Mouse (Mus musculus): ENCODE measurements around the gene B4galnt4. TPM values are rescaled to one million over a fixed set of nuclear protein-coding genes. Genes with fewer than 3 reads are reported as not detected.

B4galnt4 gene
- 154 and 158 TPM in 2 replicates for polyA plus RNA-seq (2012; rRNA removed)

GRCm38 (mm10) chr7:141060426-141061242 lies at the start of gene B4galnt4:
Gene B4galnt4, plus strand, starts transcription at chr7:141061104.

GRCm38 (mm10) chr7:141017824-141018223 lies 43.1 kb upstream of the B4galnt4 start, which contains the start of gene Ifitm6:
Gene Ifitm6, minus strand, starts transcription at chr7:141017924.

GRCm38 (mm10) chr7:141028831-141029230 lies 32.1 kb upstream of the B4galnt4 start, which contains the start of gene Gm17387:
Gene Gm17387, plus strand, starts transcription at chr7:141029131.

DNA sequence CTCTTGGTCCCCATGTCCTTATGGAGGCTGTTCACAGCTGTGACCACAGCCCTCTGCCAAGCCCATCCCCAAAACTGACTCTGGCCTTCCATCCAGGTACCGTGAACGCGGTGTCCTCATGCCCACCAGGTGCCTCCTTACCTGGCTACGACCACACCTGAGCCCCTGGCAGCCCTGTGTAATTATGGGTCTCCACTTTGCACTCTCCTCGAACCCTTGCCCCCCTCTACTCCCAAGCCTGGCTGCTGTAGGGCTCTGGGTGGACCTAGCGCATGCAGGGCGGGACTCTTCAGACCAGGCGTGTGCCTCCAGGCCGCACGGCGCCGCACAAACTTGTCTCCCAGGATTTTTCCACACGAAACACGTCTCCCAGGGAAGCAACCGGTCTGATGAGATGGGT lies 16.9 kb downstream of the B4galnt4 start, which contains the start of gene Pkp3:
Gene Pkp3, plus strand, starts transcription at position 378 of the 400 bp plus-strand sequence.

GRCm38 (mm10) chr7:141099911-141100691 lies 39.2 kb downstream of the B4galnt4 start, which contains the start of gene Sigirr:
Gene Sigirr, minus strand, starts transcription at chr7:141100572.

DNA sequence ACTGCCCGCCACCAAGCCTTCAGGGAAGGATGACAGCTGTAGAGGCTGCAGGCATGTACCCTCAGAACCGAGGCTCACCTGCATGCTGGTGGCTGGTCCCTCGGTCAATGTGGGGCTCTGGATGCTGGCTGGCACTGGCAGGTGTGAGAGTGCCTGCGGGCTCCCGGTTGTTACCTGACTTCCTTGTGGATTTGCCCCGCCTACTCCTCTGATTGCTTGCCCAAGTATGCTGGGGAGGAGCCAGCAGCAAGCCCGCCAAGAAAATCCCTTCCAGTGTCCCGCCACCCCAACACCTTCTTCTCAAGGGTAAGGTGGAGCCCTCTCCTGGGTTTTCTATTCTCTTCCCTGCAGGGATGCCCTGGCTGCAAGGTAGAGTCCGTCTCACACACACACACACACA lies 56.7 kb downstream of the B4galnt4 start, which contains the start of gene Ano9:
Gene Ano9, minus strand, starts transcription at position 171 of the 400 bp plus-strand sequence.

Other genes with a start within 250 kb of the B4galnt4 start
- 9.1 and 11.1 TPM in 2 replicates for gene Zfp941, start 238.9 kb upstream of the B4galnt4 start, polyA plus RNA-seq (2012; rRNA removed)
- gene Urah, start 226.1 kb upstream of the B4galnt4 start, polyA plus RNA-seq (2012; rRNA removed) = 0.07 and 0.84 TPM in 2 replicates
- gene Scgb1c1, start 215.6 kb upstream of the B4galnt4 start, polyA plus RNA-seq (2012; rRNA removed) = not detected in 2 replicates
- 0.05 TPM in 2 replicates for gene Odf3, start 213.3 kb upstream of the B4galnt4 start, polyA plus RNA-seq (2012; rRNA removed)
- 0.13 and 0.15 TPM in 2 replicates for gene Gm45785, start 204.8 kb upstream of the B4galnt4 start, polyA plus RNA-seq (2012; rRNA removed)
- 88.7 and 90.0 TPM in 2 replicates for gene Ric8a, start 204.1 kb upstream of the B4galnt4 start, polyA plus RNA-seq (2012; rRNA removed)
- gene Bet1l, start 203.5 kb upstream of the B4galnt4 start, polyA plus RNA-seq (2012; rRNA removed) = 29.4 and 35.4 TPM in 2 replicates
- 150 and 161 TPM in 2 replicates for gene Psmd13, start 179.1 kb upstream of the B4galnt4 start, polyA plus RNA-seq (2012; rRNA removed)
- 38.9 and 39.2 TPM in 2 replicates for gene Sirt3, start 178.8 kb upstream of the B4galnt4 start, polyA plus RNA-seq (2012; rRNA removed)
- gene Cox8b, start 160.7 kb upstream of the B4galnt4 start, polyA plus RNA-seq (2012; rRNA removed) = 2.2 TPM in 1 of 2 replicates, not detected in the other
- 0.13 and 0.16 TPM in 2 replicates for gene Nlrp6, start 140.2 kb upstream of the B4galnt4 start, polyA plus RNA-seq (2012; rRNA removed)
- 15.1 and 20.9 TPM in 2 replicates for gene Pgghg, start 119.7 kb upstream of the B4galnt4 start, polyA plus RNA-seq (2012; rRNA removed)
- gene Ifitm5, start 110.8 kb upstream of the B4galnt4 start, polyA plus RNA-seq (2012; rRNA removed) = 4.6 and 9.5 TPM in 2 replicates
- gene Gm45717, start 105.2 kb upstream of the B4galnt4 start, polyA plus RNA-seq (2012; rRNA removed) = not detected in 2 replicates
- 179 and 335 TPM in 2 replicates for gene Ifitm2, start 105.1 kb upstream of the B4galnt4 start, polyA plus RNA-seq (2012; rRNA removed)
- 32.8 and 55.0 TPM in 2 replicates for gene Ifitm1, start 93.9 kb upstream of the B4galnt4 start, polyA plus RNA-seq (2012; rRNA removed)
- gene Ifitm3, start 50.3 kb upstream of the B4galnt4 start, polyA plus RNA-seq (2012; rRNA removed) = 31.0 and 57.6 TPM in 2 replicates
- 0.86 and 1.2 TPM in 2 replicates for gene Ifitm6, start 43.2 kb upstream of the B4galnt4 start, polyA plus RNA-seq (2012; rRNA removed)
- not detected in 2 replicates for gene Gm17387, start 32.0 kb upstream of the B4galnt4 start, polyA plus RNA-seq (2012; rRNA removed)
- 0.28 and 4.0 TPM in 2 replicates for gene Pkp3, start 17.1 kb downstream of the B4galnt4 start, polyA plus RNA-seq (2012; rRNA removed)
- gene Sigirr, start 39.5 kb downstream of the B4galnt4 start, polyA plus RNA-seq (2012; rRNA removed) = 1.4 and 2.1 TPM in 2 replicates
- gene Ano9, start 56.7 kb downstream of the B4galnt4 start, polyA plus RNA-seq (2012; rRNA removed) = 0.33 and 1.8 TPM in 2 replicates
- 49.2 and 50.0 TPM in 2 replicates for gene Ptdss2, start 61.3 kb downstream of the B4galnt4 start, polyA plus RNA-seq (2012; rRNA removed)
- gene Rnh1, start 111.8 kb downstream of the B4galnt4 start, polyA plus RNA-seq (2012; rRNA removed) = 49.4 and 54.4 TPM in 2 replicates
- 138 and 141 TPM in 2 replicates for gene Hras, start 132.9 kb downstream of the B4galnt4 start, polyA plus RNA-seq (2012; rRNA removed)
- gene Lrrc56, start 133.1 kb downstream of the B4galnt4 start, polyA plus RNA-seq (2012; rRNA removed) = 16.0 and 18.6 TPM in 2 replicates
- gene Lmntd2, start 153.0 kb downstream of the B4galnt4 start, polyA plus RNA-seq (2012; rRNA removed) = 4.9 and 5.2 TPM in 2 replicates
- 29.0 and 31.4 TPM in 2 replicates for gene Rassf7, start 154.8 kb downstream of the B4galnt4 start, polyA plus RNA-seq (2012; rRNA removed)
- gene Phrf1, start 167.7 kb downstream of the B4galnt4 start, polyA plus RNA-seq (2012; rRNA removed) = 33.3 and 39.2 TPM in 2 replicates
- 6.9 and 11.5 TPM in 2 replicates for gene Irf7, start 205.4 kb downstream of the B4galnt4 start, polyA plus RNA-seq (2012; rRNA removed)
- 0.01 and 0.03 TPM in 2 replicates for gene Cdhr5, start 215.7 kb downstream of the B4galnt4 start, polyA plus RNA-seq (2012; rRNA removed)
- 1.7 and 4.0 TPM in 2 replicates for gene Sct, start 218.0 kb downstream of the B4galnt4 start, polyA plus RNA-seq (2012; rRNA removed)
- 1.1 TPM in 2 replicates for gene Drd4, start 230.9 kb downstream of the B4galnt4 start, polyA plus RNA-seq (2012; rRNA removed)